Mouse (Mus musculus) liver (tissue): ENCODE measurements around the gene Ttll5.

ENCODE experiments used
- DNase-seq: peaks from one replicate; pipeline ENCODE4 v3.0.0-alpha.2; 2020; ENCODE audit warnings: mixed read lengths

The Ttll5 gene

DNA sequence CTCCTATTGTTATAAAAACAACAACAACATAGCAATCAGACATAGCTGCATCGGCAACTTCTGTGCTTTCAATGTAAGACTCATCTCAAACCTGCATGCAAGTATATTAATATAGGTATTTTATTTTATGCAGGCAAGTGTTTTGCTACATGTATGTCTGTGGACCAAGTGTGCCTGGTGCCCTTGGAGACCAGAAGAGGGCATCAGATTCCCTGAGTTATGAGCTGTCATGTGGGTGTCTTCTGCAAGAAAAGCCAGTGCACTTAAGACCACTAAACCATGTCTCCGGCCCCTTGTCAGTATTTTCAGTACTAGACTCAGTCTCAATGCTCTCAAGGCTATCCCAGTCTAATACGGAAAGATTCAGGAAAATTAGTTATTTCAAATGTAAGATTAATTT is 106.3 kb downstream of the Ttll5 start:
- DNase-seq = no peak

- DNase-seq = no peak
These were observed 108.8 kb downstream of the Ttll5 start for GRCm38 (mm10) chr12:85933241-85933640.

- no peak for DNase-seq
These were observed 112.9 kb downstream of the Ttll5 start for GRCm38 (mm10) chr12:85937384-85937783.

DNA sequence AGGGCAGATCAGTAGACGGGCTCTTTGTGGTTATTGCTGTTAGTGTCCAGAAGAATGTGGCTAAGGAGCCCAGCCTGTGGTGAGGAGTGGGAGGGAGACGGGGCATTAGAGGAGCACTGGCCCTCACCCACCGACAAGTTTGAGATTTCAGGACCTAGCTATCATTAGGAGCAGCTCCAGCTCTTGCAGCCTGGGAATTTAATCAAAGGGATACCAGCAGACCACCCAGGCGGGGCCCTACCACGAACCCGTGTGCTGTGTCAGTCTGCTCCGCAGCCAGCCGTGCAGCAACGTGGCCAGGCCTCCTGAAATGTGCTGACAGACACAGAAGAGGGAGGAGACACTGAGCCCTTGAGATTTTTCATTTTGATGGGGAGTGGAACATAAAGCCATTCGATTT is 119.0 kb downstream of the Ttll5 start:
- DNase-seq = peak; percentile 16

DNA sequence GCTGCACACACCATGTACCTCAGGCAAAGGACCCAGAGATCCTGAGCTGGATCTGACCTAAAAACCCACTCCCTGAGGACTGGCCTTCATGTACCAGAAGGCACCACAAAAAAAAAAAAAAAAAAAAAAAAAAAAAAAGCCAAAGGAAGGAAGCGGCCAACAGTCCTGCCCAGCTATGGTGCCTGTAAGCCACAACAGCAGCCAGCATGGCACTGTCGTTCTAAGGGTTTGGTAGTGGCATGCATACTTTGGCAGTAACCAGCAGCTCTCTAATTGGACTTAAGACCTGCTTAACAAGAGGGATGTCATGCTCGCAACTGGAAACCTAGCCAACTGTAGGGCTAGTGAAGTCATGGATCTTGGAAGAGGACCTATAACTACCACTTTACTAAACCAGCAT is 120.0 kb downstream of the Ttll5 start:
- no peak for DNase-seq

GRCm38 (mm10) chr12:85947161-85947560 is 122.7 kb downstream of the Ttll5 start:
- no peak for DNase-seq

GRCm38 (mm10) chr12:85949667-85950066 is 125.2 kb downstream of the Ttll5 start:
- no peak for DNase-seq

DNA sequence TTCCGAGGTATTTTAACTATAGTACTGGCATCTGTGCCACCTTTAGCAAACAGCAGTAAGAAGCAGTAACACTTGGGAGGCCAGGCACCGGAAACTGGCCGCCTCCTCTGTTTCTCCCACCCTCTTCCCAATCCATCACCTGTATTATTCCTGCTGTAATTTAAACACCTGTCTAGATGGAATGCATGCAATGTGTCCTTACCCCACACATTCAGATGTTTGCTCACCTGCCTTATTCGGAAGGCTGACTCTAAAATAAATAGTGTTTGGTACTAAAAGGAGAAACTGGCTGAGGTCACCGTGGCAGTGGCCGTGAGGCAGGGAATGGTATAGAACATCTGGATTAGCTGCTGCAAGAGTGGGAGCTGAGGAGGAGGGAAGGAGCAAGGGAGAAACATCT is 125.9 kb downstream of the Ttll5 start:
- no peak for DNase-seq

GRCm38 (mm10) chr12:85951036-85951435 is 126.6 kb downstream of the Ttll5 start:
- no peak for DNase-seq

GRCm38 (mm10) chr12:85951822-85952221 is 127.4 kb downstream of the Ttll5 start:
- DNase-seq = no peak

- no peak for DNase-seq
These were observed 127.9 kb downstream of the Ttll5 start for GRCm38 (mm10) chr12:85952349-85952748.

- no peak for DNase-seq
These were observed 129.7 kb downstream of the Ttll5 start for GRCm38 (mm10) chr12:85954167-85954566.

DNA sequence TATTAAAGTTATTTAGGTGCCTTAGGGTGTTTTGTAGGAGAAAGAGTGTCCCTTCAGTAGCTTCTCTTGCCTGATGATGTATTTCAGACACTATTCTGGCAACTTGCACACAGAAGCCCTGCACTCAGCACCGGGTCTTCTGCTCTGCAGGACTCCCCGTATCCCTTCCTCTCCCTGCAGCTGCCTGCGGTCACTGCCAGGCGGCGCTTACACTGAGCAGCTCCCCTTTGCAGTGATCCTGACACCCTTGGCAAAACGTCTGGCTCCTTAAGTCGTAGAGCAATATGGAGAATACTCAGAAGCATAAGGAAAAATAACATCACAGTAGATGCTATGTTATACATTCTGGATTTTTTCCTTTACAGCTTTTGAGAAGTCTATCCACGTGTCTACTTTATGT is 130.6 kb downstream of the Ttll5 start:
- DNase-seq = no peak

DNA sequence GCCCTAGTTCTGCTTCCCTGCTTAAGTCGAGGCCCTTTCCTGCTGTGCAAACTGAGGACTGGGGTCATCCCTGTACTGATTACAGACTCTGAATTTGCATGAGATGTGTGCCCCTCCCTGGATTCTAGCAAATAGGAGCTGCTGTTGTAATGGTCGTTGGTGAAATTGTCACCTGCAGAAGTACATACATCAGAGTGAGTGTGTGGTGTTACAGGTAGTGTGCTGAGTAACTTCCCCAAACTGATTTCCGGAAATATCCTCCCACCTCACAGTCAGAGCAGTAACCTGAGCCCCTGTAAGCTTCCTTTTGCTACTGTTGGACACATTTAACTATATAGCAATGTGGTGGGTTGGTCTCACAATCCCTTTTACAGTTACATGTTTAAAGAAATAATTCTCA is 131.2 kb downstream of the Ttll5 start:
- DNase-seq = no peak

- DNase-seq = no peak
These were observed 131.8 kb downstream of the Ttll5 start for GRCm38 (mm10) chr12:85956251-85956650.

GRCm38 (mm10) chr12:85958460-85958859 is 134.0 kb downstream of the Ttll5 start:
- no peak for DNase-seq

DNA sequence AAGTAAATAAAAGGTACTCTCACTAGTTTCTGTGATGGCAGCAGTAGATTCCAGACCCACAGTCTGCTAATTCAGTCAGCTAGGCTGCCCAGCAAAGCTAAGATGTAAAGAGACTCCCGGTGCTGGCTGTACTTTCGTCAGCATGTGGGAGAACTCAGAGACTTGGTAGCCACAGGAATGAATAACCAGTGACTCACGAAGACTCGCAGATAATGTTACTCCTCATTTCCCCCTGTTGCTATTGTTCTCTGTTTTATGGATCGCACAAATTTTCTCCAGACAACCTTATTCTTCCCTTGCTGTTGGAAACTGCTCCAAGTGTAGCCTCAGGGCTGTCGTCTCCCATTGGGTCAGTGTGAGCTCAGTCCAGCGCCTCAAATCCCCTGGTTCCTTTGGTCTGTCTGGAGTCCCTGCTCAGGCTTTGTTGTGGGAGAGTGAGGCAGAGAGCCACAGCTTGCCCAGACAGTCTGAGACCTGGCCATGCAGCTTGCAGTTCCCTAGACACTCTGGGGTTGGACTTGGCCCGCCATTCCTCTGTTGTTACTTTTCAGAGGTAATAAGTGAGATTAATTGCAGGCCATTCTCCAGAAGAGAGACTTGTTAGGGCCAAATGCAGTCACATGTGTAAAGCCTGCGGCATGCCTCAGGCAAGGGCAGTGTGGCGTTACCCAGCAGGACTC is 135.5 kb downstream of the Ttll5 start:
- DNase-seq = no peak

DNA sequence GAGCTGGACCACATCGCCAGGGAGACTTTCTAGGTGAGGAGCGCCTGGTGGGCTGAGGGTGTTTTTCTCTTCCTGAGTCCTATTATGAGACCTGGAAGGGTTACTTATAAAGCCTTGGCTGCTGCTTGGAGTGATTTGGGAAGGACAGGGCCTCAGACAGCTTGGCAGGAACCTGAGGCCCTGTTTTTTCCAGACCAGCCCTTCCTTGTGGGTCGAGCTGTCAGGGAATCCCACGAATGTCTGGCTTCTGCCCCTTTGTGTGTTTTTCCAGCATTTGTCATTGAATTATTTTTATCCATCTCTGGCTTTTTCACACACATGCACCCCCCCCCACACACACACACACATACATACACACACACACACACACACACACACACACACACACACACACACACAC is 136.2 kb downstream of the Ttll5 start:
- DNase-seq = no peak

DNA sequence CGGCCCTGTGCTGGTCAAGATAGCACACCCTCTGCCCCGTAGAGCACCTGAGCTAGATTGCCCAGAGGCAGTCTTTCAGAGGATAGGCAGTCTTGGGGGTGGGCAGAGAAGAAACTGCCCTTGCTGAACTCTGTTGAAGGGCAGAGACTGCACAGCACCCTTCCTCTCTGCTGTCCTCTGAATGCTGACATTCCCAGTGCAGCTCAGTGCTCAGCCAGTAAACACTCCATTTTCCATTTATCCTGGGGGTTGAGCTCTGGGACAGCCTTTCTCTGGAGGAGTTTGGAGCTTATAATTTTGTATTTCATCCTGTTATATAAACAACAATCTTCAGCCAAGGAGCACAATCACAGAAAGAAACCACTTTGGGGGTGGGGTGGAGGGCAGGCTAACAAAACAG is 138.7 kb downstream of the Ttll5 start:
- no peak for DNase-seq

GRCm38 (mm10) chr12:85963699-85964098 is 139.2 kb downstream of the Ttll5 start:
- no peak for DNase-seq

DNA sequence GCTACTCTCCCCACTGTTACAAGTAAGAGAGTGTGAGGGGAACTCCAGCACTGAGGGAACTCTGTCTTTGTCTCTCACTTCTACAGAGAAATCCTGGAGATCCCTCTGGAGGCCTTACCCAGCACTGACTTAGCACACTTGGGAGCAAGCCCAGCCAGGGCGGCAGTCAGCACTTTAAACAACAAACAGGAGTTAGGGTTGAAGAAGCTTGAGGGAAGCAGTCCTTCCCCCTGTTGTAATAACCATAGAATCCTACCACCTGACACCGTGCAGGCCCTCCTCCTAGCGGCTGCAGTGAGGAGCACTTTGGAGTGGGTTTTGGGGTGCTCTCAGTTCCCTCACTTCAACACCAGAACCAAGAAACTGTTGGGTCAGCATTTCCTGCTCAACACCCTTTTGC is 140.0 kb downstream of the Ttll5 start:
- DNase-seq = no peak

DNA sequence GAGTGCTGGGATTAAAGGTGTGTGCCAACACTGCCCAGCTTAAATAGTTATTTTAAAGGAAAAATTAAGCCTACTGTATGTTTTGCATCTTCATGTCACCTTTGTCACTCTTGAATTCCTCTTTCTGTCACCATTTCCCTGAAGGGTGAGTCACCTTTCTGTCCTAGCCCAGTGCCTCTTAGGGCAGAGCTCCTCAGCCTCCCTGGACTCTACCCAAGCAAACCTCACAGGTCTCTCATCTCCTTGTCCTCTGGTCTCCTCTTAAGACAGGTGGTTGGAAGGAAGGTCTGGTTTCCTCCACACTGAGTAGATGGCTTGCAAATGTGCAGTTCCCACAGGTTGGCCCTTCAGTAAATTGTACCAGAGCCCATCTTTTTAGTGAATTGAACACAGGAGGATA is 143.4 kb downstream of the Ttll5 start:
- no peak for DNase-seq

- DNase-seq = no peak
These were observed 143.9 kb downstream of the Ttll5 start for GRCm38 (mm10) chr12:85968409-85968808.

GRCm38 (mm10) chr12:85969571-85969970 is 145.1 kb downstream of the Ttll5 start:
- DNase-seq = peak; percentile 36

DNA sequence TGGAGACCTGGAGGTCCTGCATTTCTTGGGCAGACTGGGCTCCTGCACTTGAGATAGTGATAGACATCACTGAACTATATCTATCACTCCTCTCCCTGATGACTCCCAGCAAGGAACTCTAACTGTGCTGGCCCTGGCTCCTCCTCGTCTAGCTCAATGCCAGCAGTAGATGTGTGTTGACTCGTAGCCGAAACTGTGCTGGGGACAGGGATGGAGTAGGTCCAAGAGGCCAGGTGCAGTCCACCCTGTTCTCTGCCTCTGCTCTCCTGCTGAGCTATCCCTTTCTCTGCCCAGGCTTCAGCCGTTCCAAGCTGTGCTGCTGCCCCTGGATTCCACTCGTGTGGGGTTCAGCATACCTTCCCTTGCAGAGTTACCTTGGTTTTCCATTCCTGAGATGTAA is 145.7 kb downstream of the Ttll5 start:
- no peak for DNase-seq
